ENCODE assay signal across 30 mouse cellular contexts in genomic region chr14:71723526-71723925, GRCm38 (mm10).
DNase-seq lines count a peak whose midpoint lies in the region; ATAC-seq and TF ChIP-seq lines count a peak whose summit lies in the region.
"Had no signal": no experiment of that assay in that cellular context is flagged by ENCODE, and none has a peak within 500 bp of the region (broad histone marks: within the 10 kb centered on the region; RNA-seq: fewer than 3 reads in every experiment).

No protein-coding gene starts in this region.

- H3K4me1 ChIP-seq in kidney, embryonic 15.5 days = no peaks in the 10 kb centered on the region
- no peaks in the 10 kb centered on the region for H3K4me1 ChIP-seq in kidney, embryonic 16.5 days (ENCODE audit: insufficient read depth, low read length)
- H3K4me1 ChIP-seq in limb, embryonic 14.5 days (ENCODE audit: control insufficient read depth, insufficient read depth, low read length) = peaks cover 9% of the 10 kb centered on the region; the same call in 1 of the 2 replicates
- no peaks in the 10 kb centered on the region for H3K4me1 ChIP-seq in limb, embryonic 10.5 days
- no peaks in the 10 kb centered on the region for H3K4me1 ChIP-seq in forebrain, postnatal 0 days (ENCODE audit: insufficient read depth)
- H3K4me1 ChIP-seq: heart, embryonic 10.5 days; hindbrain, embryonic 10.5 days; hindbrain, embryonic 15.5 days; limb, embryonic 13.5 days; liver, embryonic 12.5 days had no signal

- peak; percentile 40; the same call in 1 of the 2 replicates for ATAC-seq in kidney, embryonic 15.5 days (replicated peaks; ENCODE audit: low FRiP score)
- no peak for ATAC-seq in kidney, embryonic 16.5 days (ENCODE audit: low FRiP score, low TSS enrichment)
- 0 out of 2 replicates have a peak, but pooled peaks have one; percentile 37 for ATAC-seq in limb, embryonic 14.5 days (ENCODE audit: low FRiP score, low read depth)
- no peak for ATAC-seq in forebrain, postnatal 0 days
- ATAC-seq: forebrain, embryonic 14.5 days; inflammation-experienced regulatory T-cells, adult 6 months; liver, embryonic 12.5 days; liver, postnatal 0 days; midbrain, embryonic 16.5 days; Patski had no signal

- WGBS in kidney, embryonic 15.5 days = 33% methylated on average over 2 of the region's 2 CpGs
- 38% methylated on average over 2 of the region's 2 CpGs for WGBS in kidney, embryonic 16.5 days
- 17% methylated on average over 2 of the region's 2 CpGs for WGBS in limb, embryonic 14.5 days
- WGBS in limb, embryonic 10.5 days = 83% methylated on average over 2 of the region's 2 CpGs
- 52% methylated on average over 2 of the region's 2 CpGs for WGBS in forebrain, postnatal 0 days

- no peak overlapping the region for H3K9ac ChIP-seq in kidney, embryonic 15.5 days
- H3K9ac ChIP-seq in kidney, embryonic 16.5 days (replicated peaks; ENCODE audit: low read length) = no peak overlapping the region
- H3K9ac ChIP-seq in limb, embryonic 14.5 days (ENCODE audit: low read depth, low read length, severe bottlenecking) = no peak overlapping the region
- no peak overlapping the region for H3K9ac ChIP-seq in forebrain, postnatal 0 days
- H3K9ac ChIP-seq: heart, embryonic 15.5 days; hindbrain, embryonic 15.5 days; limb, embryonic 13.5 days; liver, embryonic 12.5 days; liver, postnatal 0 days had no signal

- H3K27me3 ChIP-seq in kidney, embryonic 15.5 days = no peaks in the 10 kb centered on the region
- H3K27me3 ChIP-seq in kidney, embryonic 16.5 days (ENCODE audit: insufficient read depth, low read length) = no peaks in the 10 kb centered on the region
- no peaks in the 10 kb centered on the region for H3K27me3 ChIP-seq in limb, embryonic 14.5 days (ENCODE audit: control insufficient read depth, insufficient read depth, low read length)
- no peaks in the 10 kb centered on the region for H3K27me3 ChIP-seq in limb, embryonic 10.5 days (ENCODE audit: low read depth, poor library complexity, severe bottlenecking)
- H3K27me3 ChIP-seq in forebrain, postnatal 0 days (ENCODE audit: insufficient read depth, low read length) = no peaks in the 10 kb centered on the region
- H3K27me3 ChIP-seq: heart, embryonic 15.5 days; hindbrain, embryonic 15.5 days; limb, embryonic 13.5 days; liver, embryonic 12.5 days; Patski had no signal

- no peaks in the 10 kb centered on the region for H3K36me3 ChIP-seq in kidney, embryonic 15.5 days
- no peaks in the 10 kb centered on the region for H3K36me3 ChIP-seq in kidney, embryonic 16.5 days (ENCODE audit: insufficient read depth, low read length)
- H3K36me3 ChIP-seq in limb, embryonic 14.5 days (ENCODE audit: control insufficient read depth, insufficient read depth, low read length) = no peaks in the 10 kb centered on the region
- no peaks in the 10 kb centered on the region for H3K36me3 ChIP-seq in limb, embryonic 10.5 days
- no peaks in the 10 kb centered on the region for H3K36me3 ChIP-seq in forebrain, postnatal 0 days (ENCODE audit: insufficient read depth)
- H3K36me3 ChIP-seq: G1E; heart, embryonic 10.5 days; heart, embryonic 15.5 days; hindbrain, embryonic 10.5 days; hindbrain, embryonic 15.5 days; limb, embryonic 13.5 days; liver, embryonic 12.5 days had no signal

- no peak overlapping the region for H3K4me3 ChIP-seq in kidney, embryonic 15.5 days (replicated peaks)
- no peak overlapping the region for H3K4me3 ChIP-seq in kidney, embryonic 16.5 days (ENCODE audit: low read length)
- no peak overlapping the region for H3K4me3 ChIP-seq in limb, embryonic 14.5 days (replicated peaks; ENCODE audit: low read length)
- no peak overlapping the region for H3K4me3 ChIP-seq in limb, embryonic 10.5 days
- H3K4me3 ChIP-seq in forebrain, postnatal 0 days (ENCODE audit: low read depth, low read length) = no peak overlapping the region
- H3K4me3 ChIP-seq: heart, embryonic 10.5 days; heart, embryonic 15.5 days; hindbrain, embryonic 10.5 days; hindbrain, embryonic 15.5 days; left cerebral cortex, adult 2 months; limb, embryonic 13.5 days; liver, embryonic 12.5 days had no signal

- H3K27ac ChIP-seq in kidney, embryonic 15.5 days = no peak overlapping the region
- no peak overlapping the region for H3K27ac ChIP-seq in kidney, embryonic 16.5 days (ENCODE audit: low read length)
- no peak overlapping the region for H3K27ac ChIP-seq in limb, embryonic 14.5 days (replicated peaks; ENCODE audit: low read depth, low read length)
- H3K27ac ChIP-seq in limb, embryonic 10.5 days = no peak overlapping the region
- H3K27ac ChIP-seq in forebrain, postnatal 0 days (ENCODE audit: low read depth, low read length) = no peak overlapping the region
- H3K27ac ChIP-seq: heart, embryonic 10.5 days; heart, embryonic 15.5 days; hindbrain, embryonic 10.5 days; hindbrain, embryonic 15.5 days; left cerebral cortex, adult 2 months; limb, embryonic 13.5 days; liver, embryonic 12.5 days; macrophage had no signal

- no peak overlapping the region for H3K4me2 ChIP-seq in kidney, embryonic 15.5 days
- H3K4me2 ChIP-seq in kidney, embryonic 16.5 days (replicated peaks; ENCODE audit: low read depth, low read length) = no peak overlapping the region
- no peak overlapping the region for H3K4me2 ChIP-seq in limb, embryonic 14.5 days (replicated peaks; ENCODE audit: low read depth, low read length, severe bottlenecking)
- H3K4me2 ChIP-seq in forebrain, postnatal 0 days (ENCODE audit: low read depth) = no peak overlapping the region
- H3K4me2 ChIP-seq: heart, embryonic 15.5 days; hindbrain, embryonic 15.5 days; limb, embryonic 13.5 days; liver, embryonic 12.5 days had no signal

- peak; percentile 5 to 11 for DNase-seq in cerebellum, postnatal 10 days
- DNase-seq in cerebellum, adult 9-11 months = no peak
- DNase-seq in limb, embryonic 14.5 days (ENCODE audit: low spot score) = peak; percentile 75
- no peak for DNase-seq in limb, embryonic 10.5 days (ENCODE audit: low spot score)
- no peak for DNase-seq in forebrain, postnatal 0 days
- DNase-seq: adrenal gland, postnatal 10 days; cerebellum, adult 11 months; cerebellum, adult 9-10 months; gastrocnemius, postnatal 25 days; heart, adult 11 months; kidney, adult 18-20 months; liver, postnatal 0 days; lung, postnatal 10 days; right cerebral cortex, postnatal 25 days; thymus, postnatal 14 days had no signal

- no peak for TF ChIP-seq POLR2A in limb, embryonic 14.5 days (IDR thresholded peaks at IDR 0.05; ENCODE audit: borderline replicate concordance, extremely low read depth, insufficient read depth, insufficient read length)

- no peak for TF ChIP-seq CTCF in forebrain, postnatal 0 days (IDR thresholded peaks at IDR 0.05; ENCODE audit: low read depth)

- no peaks in the 10 kb centered on the region for H3K9me3 ChIP-seq in kidney, embryonic 15.5 days (replicated peaks)
- no peaks in the 10 kb centered on the region for H3K9me3 ChIP-seq in kidney, embryonic 16.5 days (ENCODE audit: low read length)
- no peaks in the 10 kb centered on the region for H3K9me3 ChIP-seq in limb, embryonic 14.5 days (ENCODE audit: control insufficient read depth, low read length)
- no peaks in the 10 kb centered on the region for H3K9me3 ChIP-seq in limb, embryonic 10.5 days (replicated peaks)
- no peaks in the 10 kb centered on the region for H3K9me3 ChIP-seq in forebrain, postnatal 0 days (ENCODE audit: low read length)
- H3K9me3 ChIP-seq: G1E; heart, embryonic 10.5 days; heart, embryonic 15.5 days; hindbrain, embryonic 10.5 days; hindbrain, embryonic 15.5 days; limb, embryonic 13.5 days; liver, embryonic 12.5 days had no signal

Comparison
In these comparisons a context has a peak if more than half of its experiments do, and no peak if none do; other contexts are left out.
1. DNase-seq: peak in cerebellum, postnatal 10 days (2 of 2) and limb, embryonic 14.5 days (single experiment); none in cerebellum, adult 9-11 months (single experiment), limb, embryonic 10.5 days (single experiment) and forebrain, postnatal 0 days (single experiment).
2. ATAC-seq: peak in kidney, embryonic 15.5 days (single experiment) and limb, embryonic 14.5 days (single experiment); none in kidney, embryonic 16.5 days (single experiment) and forebrain, postnatal 0 days (single experiment).